Mouse (Mus musculus) heart, postnatal 0 days (tissue): Measurements from ENCODE around the gene Bmpr1b. TPM values are rescaled to one million over a fixed set of nuclear protein-coding genes. Genes with fewer than 3 reads are reported as not detected.

ENCODE experiments used
- ATAC-seq: fragments of 200-750 bp; cut with Nextera tagmentation; 2 replicates; pipeline ENCODE4 v1.8.0; 2017; ENCODE audit warnings: low read depth, moderate number of reproducible peaks, moderate library complexity; ENCODE audit not compliant: insufficient read depth
- DNase-seq: peaks from one replicate; pipeline ENCODE4 v3.0.0-alpha.2; 2016; ENCODE audit warnings: low spot score
- H3K27ac ChIP-seq: fragments of 300-500 bp; sonication (generic); 2 replicates; pipeline ENCODE4 v1.5.1; 2014; ENCODE audit warnings: low read depth, mild to moderate bottlenecking
- H3K27me3 ChIP-seq: fragments of 300-500 bp; sonication (generic); 2 replicates; pipeline ENCODE4 v1.6.1; 2014; ENCODE audit warnings: low read length, mixed read lengths; ENCODE audit not compliant: control insufficient read depth, insufficient read depth
- H3K36me3 ChIP-seq: fragments of 300-500 bp; sonication (generic); replicated peaks from 2 replicates; pipeline ENCODE4 v1.6.1; 2014; ENCODE audit warnings: low read length, mixed read lengths; ENCODE audit not compliant: control insufficient read depth, insufficient read depth
- H3K4me1 ChIP-seq: fragments of 300-500 bp; sonication (generic); 2 replicates; pipeline ENCODE4 v1.6.1; 2014; ENCODE audit warnings: antibody characterized with exemption; ENCODE audit not compliant: control insufficient read depth, insufficient read depth
- H3K4me2 ChIP-seq: fragments of 300-500 bp; sonication (generic); 2 replicates; pipeline ENCODE4 v1.6.1; 2014; ENCODE audit warnings: low read depth, mild to moderate bottlenecking, low read length, moderate library complexity
- H3K4me3 ChIP-seq: fragments of 300-500 bp; sonication (generic); 2 replicates; pipeline ENCODE4 v1.5.1; 2014; ENCODE audit warnings: low read depth, low read length
- H3K9ac ChIP-seq: fragments of 300-500 bp; sonication (generic); replicated peaks from 2 replicates; pipeline ENCODE4 v1.6.1; 2014; ENCODE audit warnings: low read depth, low read length, mixed read lengths
- H3K9me3 ChIP-seq: fragments of 300-500 bp; sonication (generic); replicated peaks from 2 replicates; pipeline ENCODE4 v1.6.1; 2016; ENCODE audit warnings: low read length; ENCODE audit not compliant: control insufficient read depth
- CTCF ChIP-seq: IDR thresholded peaks from 2 replicates; pipeline ENCODE4 v1.5.1; 2016; ENCODE audit warnings: antibody characterized with exemption, control low read depth, low read depth
- EP300 ChIP-seq: IDR thresholded peaks from 2 replicates; pipeline ENCODE4 v1.6.1; 2016; ENCODE audit warnings: antibody characterized with exemption, low read depth
- WGBS: fragments of 180-500 bp; shearing (Covaris S2); extraction: QIAGEN DNeasy Blood & Tissue Kit; methylation state at CpG from one replicate; pipeline ENCODE4 v1.1.7; 2014; 5-methylcytosine and 5-hydroxymethylcytosine counted together
- polyA plus RNA-seq: library from polyadenylated mRNA; unstranded; fragments of >200 nt; fragmentation: Nextera tagmentation; extraction: Ambion mirVana; gene quantifications from 2 replicates; pipeline ENCODE4 v1.2.1, GENCODE M21; 2015
- total RNA-seq: library from RNA; depleted of rRNA; stranded (reverse); fragments of >200 nt; gene quantifications from 2 replicates; pipeline ENCODE4 v1.2.3, GENCODE M21; 2014; ENCODE audit warnings: low replicate concordance

Bmpr1b gene
- total and polyA plus RNA-seq, 2 experiments from 2014 or later, result 0.11 to 0.95 TPM

- Histone ChIP-seq H3K9ac (no peak overlapping the region), H3K4me3 (no peak overlapping the region), H3K4me1 (no peaks in the 10 kb centered on the region), H3K4me2 (no peak overlapping the region), H3K27me3 (no peaks in the 10 kb centered on the region), H3K9me3 (no peaks in the 10 kb centered on the region), H3K36me3 (no peaks in the 10 kb centered on the region), H3K27ac (no peak overlapping the region)
- no peak for ATAC-seq
- whole genome bisulfite sequencing, result 64% methylated on average over 7 of the region's 7 CpGs
- TF ChIP-seq CTCF (no peak), EP300 (no peak)
- DNase-seq, result no peak
These were observed 358.3 kb downstream of the Bmpr1b start for GRCm38 (mm10) chr3:141810944-141811343.

- WGBS, result 63% methylated on average over 3 of the region's 3 CpGs
- Histone ChIP-seq H3K9me3 (no peaks in the 10 kb centered on the region), H3K27ac (no peak overlapping the region), H3K4me1 (no peaks in the 10 kb centered on the region), H3K4me3 (no peak overlapping the region), H3K4me2 (no peak overlapping the region), H3K27me3 (no peaks in the 10 kb centered on the region), H3K36me3 (no peaks in the 10 kb centered on the region), H3K9ac (no peak overlapping the region)
- TF ChIP-seq EP300 (no peak), CTCF (no peak)
- no peak for DNase-seq
- no peak for ATAC-seq
These were observed 359.6 kb downstream of the Bmpr1b start for GRCm38 (mm10) chr3:141809581-141809980.

GRCm38 (mm10) chr3:141804133-141804532 is 365.1 kb downstream of the Bmpr1b start:
- no peak for DNase-seq

GRCm38 (mm10) chr3:141797789-141798188 is 371.4 kb downstream of the Bmpr1b start:
- DNase-seq (no peak), ATAC-seq (no peak)
- no peak for TF ChIP-seq EP300
- TF ChIP-seq CTCF, result no peak
- Histone ChIP-seq H3K4me2 (no peak overlapping the region), H3K27ac (no peak overlapping the region), H3K9me3 (no peaks in the 10 kb centered on the region), H3K9ac (no peak overlapping the region), H3K4me1 (no peaks in the 10 kb centered on the region), H3K27me3 (no peaks in the 10 kb centered on the region), H3K36me3 (no peaks in the 10 kb centered on the region), H3K4me3 (no peak overlapping the region)
- WGBS, result 22% methylated on average over 1 of the region's 1 CpGs

More at GRCm38 (mm10) chr3:141804133-141804532, 365.1 kb downstream of the Bmpr1b start:
- Histone ChIP-seq H3K4me2 (no peak overlapping the region), H3K27me3 (no peaks in the 10 kb centered on the region), H3K9me3 (no peaks in the 10 kb centered on the region), H3K27ac (no peak overlapping the region), H3K9ac (no peak overlapping the region), H3K4me3 (no peak overlapping the region), H3K4me1 (no peaks in the 10 kb centered on the region), H3K36me3 (no peaks in the 10 kb centered on the region)
- ATAC-seq, result no peak
- WGBS, result 70% methylated on average over 5 of the region's 5 CpGs
- no peak for TF ChIP-seq EP300
- TF ChIP-seq CTCF, result no peak

- Histone ChIP-seq H3K36me3 (no peaks in the 10 kb centered on the region), H3K9me3 (no peaks in the 10 kb centered on the region), H3K4me2 (no peak overlapping the region), H3K27ac (no peak overlapping the region), H3K4me3 (no peak overlapping the region), H3K27me3 (no peaks in the 10 kb centered on the region), H3K9ac (no peak overlapping the region), H3K4me1 (no peaks in the 10 kb centered on the region)
- TF ChIP-seq EP300 (no peak), CTCF (no peak)
- ATAC-seq (no peak), DNase-seq (no peak)
These were observed 371.9 kb downstream of the Bmpr1b start for GRCm38 (mm10) chr3:141797372-141797771.

- H3K27me3 ChIP-seq, result no peaks in the 10 kb centered on the region
- no peak for ATAC-seq
- WGBS, result 65% methylated on average over 3 of the region's 3 CpGs
- no peaks in the 10 kb centered on the region for H3K4me1 ChIP-seq
- H3K27ac ChIP-seq, result no peak overlapping the region
- TF ChIP-seq CTCF (no peak), EP300 (no peak)
- no peaks in the 10 kb centered on the region for H3K36me3 ChIP-seq
- H3K9ac ChIP-seq, result no peak overlapping the region
- no peak for DNase-seq
- H3K9me3 ChIP-seq, result no peaks in the 10 kb centered on the region
- H3K4me3 ChIP-seq, result no peak overlapping the region
- H3K4me2 ChIP-seq, result no peak overlapping the region
These were observed 374.9 kb downstream of the Bmpr1b start for GRCm38 (mm10) chr3:141794371-141794770.
